Comparison of ENCODE assay signal across 19 mouse cellular contexts in genomic region chr7:28280630-28281029, GRCm38 (mm10). TPM values are rescaled to one million over a fixed set of nuclear protein-coding genes. Genes with fewer than 3 reads are reported as not detected.
"Had no signal": no experiment of that assay in that cellular context is flagged by ENCODE, and none has a peak within 500 bp of the region (broad histone marks: within the 10 kb centered on the region; RNA-seq: fewer than 3 reads in every experiment).

No protein-coding gene starts in this region.

- H3K36me3 ChIP-seq: hindbrain, embryonic 15.5 days; limb, embryonic 15.5 days; liver, embryonic 13.5 days; lung, embryonic 15.5 days; midbrain, embryonic 15.5 days; stomach, embryonic 15.5 days had no signal

- H3K27ac ChIP-seq: hindbrain, embryonic 15.5 days; left cerebral cortex, adult 2 months; limb, embryonic 15.5 days; liver, embryonic 13.5 days; lung, embryonic 15.5 days; macrophage; midbrain, embryonic 15.5 days; stomach, embryonic 15.5 days had no signal

- H3K27me3 ChIP-seq: hindbrain, embryonic 15.5 days; liver, embryonic 13.5 days; lung, embryonic 15.5 days; midbrain, embryonic 15.5 days; stomach, embryonic 15.5 days had no signal

- DNase-seq: liver, embryonic 13.5 days; liver, postnatal 0 days; lung, postnatal 14 days; right cerebral cortex, postnatal 14 days had no signal

- H3K4me3 ChIP-seq: hindbrain, embryonic 15.5 days; left cerebral cortex, adult 2 months; limb, embryonic 15.5 days; liver, embryonic 13.5 days; lung, embryonic 15.5 days; megakaryocyte, embryonic 14.5 days; midbrain, embryonic 15.5 days; stomach, embryonic 15.5 days had no signal

- H3K4me2 ChIP-seq: hindbrain, embryonic 15.5 days; limb, embryonic 15.5 days; liver, embryonic 13.5 days; lung, embryonic 15.5 days; midbrain, embryonic 11.5 days; midbrain, embryonic 15.5 days; stomach, embryonic 15.5 days had no signal

- H3K9me3 ChIP-seq: hindbrain, embryonic 15.5 days; limb, embryonic 15.5 days; liver, embryonic 13.5 days; lung, embryonic 15.5 days; midbrain, embryonic 15.5 days; stomach, embryonic 15.5 days had no signal

- H3K9ac ChIP-seq: hindbrain, embryonic 15.5 days; limb, embryonic 15.5 days; liver, embryonic 13.5 days; liver, postnatal 0 days; lung, embryonic 15.5 days; midbrain, embryonic 15.5 days; stomach, embryonic 15.5 days had no signal

- ATAC-seq: inflammation-experienced regulatory T-cells, adult 6 months; intestine, postnatal 0 days; liver, postnatal 0 days; midbrain, embryonic 15.5 days had no signal

RNA-seq across cellular contexts. Expression of gene Selenov, which starts 10.4 kb away (rescaled TPM):
- total RNA-seq: monocyte, adult 5-6 weeks had no signal
- polyA plus RNA-seq: inflammation-experienced regulatory T-cells, adult 6 months; intestine, postnatal 0 days; limb, embryonic 11.5 days; liver, embryonic 13.5 days; liver, postnatal 0 days; lung, embryonic 15.5 days; macrophage; spleen, adult 2 months; urinary bladder, adult 2 months had no signal

RNA-seq across cellular contexts. Expression of gene Dll3, which starts 21.4 kb away (rescaled TPM):
- total RNA-seq: monocyte, adult 5-6 weeks had no signal
- polyA plus RNA-seq: inflammation-experienced regulatory T-cells, adult 6 months; liver, postnatal 0 days; macrophage; spleen, adult 2 months; urinary bladder, adult 2 months had no signal
